Mouse (Mus musculus) embryonic fibroblast, embryonic 13.5 days (primary cell): Measurements from ENCODE around the gene Pagr1a.

Source experiments
- CTCF ChIP-seq: IDR thresholded peaks from 2 replicates; pipeline ENCODE4 v1.5.1; 2011; ENCODE audit warnings: mild to moderate bottlenecking, control low read depth, low read length, moderate library complexity, borderline replicate concordance; ENCODE audit not compliant: insufficient read depth
- POLR2A ChIP-seq: IDR thresholded peaks from 2 replicates; pipeline ENCODE4 v1.6.1; 2011; ENCODE audit warnings: low read depth, mild to moderate bottlenecking, control low read depth, low read length, moderate library complexity

DNA sequence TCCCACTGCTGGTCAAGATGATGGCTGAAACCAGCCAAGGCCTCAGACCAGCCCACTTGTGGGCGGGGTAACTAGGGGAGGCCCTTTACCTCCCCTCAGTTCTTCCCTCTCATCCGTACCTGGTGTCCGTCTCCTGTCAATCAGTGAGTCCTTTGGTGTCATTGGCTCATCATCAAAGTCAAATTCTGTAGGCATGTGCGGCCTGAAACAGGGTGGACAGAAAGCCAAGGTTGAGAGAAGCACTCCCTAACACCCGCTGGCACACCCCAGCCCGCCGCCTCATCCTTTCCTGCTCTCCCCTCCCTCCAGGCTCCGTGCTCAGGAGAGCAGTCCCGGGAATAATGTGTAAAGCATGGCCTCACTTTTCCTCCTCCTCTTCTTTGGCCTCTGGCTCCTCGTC lies 1.1 kb downstream of the Pagr1a start:
- no peak for TF ChIP-seq CTCF
- TF ChIP-seq POLR2A, result no peak; the same call in 1 of the 2 replicates
